Mouse (Mus musculus): ENCODE measurements around the gene Spred2.

GRCm38 (mm10) chr11:20042106-20042505 lies 117.9 kb downstream of the Spred2 start:
- no peak for TF ChIP-seq CTCF (IDR thresholded peaks at IDR 0.05; ENCODE audit: low read depth)
- TF ChIP-seq EP300 (IDR thresholded peaks at IDR 0.05; ENCODE audit: low read depth), result no peak
